8 mouse cellular contexts compared by ENCODE assay signal in the genomic region with DNA sequence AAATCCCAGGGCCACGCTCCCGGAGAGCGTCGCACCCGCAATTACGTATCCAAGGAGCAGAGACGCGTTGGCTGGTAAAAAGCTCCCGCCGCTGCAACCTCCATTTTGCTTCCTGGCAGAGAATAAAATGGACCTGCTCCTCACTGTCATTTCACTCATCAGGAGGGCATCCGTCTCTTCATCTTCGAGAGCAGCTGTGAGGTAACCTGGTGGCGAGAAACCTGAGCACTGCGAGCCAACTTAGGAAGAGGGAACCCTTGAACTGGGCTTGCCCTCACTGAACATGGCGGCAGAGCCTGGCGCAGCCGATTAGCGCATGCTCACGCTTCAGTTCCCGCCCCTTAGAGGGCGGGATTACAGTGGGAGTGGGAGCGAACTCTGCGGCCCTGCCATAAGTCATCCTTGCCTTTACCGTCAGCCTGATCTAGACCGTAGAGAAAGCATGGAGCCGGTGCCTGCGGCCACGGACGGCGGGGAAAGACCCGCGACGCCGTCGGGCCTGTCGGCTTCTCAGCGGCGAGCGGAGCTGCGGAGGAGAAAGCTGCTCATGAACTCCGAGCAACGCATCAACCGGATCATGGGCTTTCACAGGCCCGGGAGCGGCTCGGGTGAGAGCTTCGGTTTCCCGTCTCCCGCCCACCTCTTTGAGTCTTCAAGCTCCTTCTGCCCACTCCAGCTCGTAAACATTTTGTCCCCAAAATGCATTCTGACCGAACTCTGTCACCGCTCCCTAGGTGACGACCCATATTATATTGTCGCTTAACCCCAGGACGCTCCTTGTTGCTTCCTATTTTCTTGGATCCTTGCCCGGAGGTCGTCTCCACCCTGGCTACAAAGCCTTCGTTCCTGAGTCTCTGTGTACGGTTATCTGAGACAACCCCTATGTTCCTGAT. TPM values are rescaled to one million over a fixed set of nuclear protein-coding genes. Genes with fewer than 3 reads are reported as not detected.
DNase-seq lines count a peak whose midpoint lies in the region; ATAC-seq and TF ChIP-seq lines count a peak whose summit lies in the region.

A gene (plus strand): TSS at position 357 of the 893 bp plus-strand sequence.

- peak; percentile 94 for DNase-seq in 3T3-L1 (ENCODE audit: low read depth, low spot score)
- DNase-seq in adrenal gland, postnatal 4 days (ENCODE audit: low spot score in 2 of 2), result peak; percentile 52 to 80
- peak; percentile 96 for DNase-seq in embryonic facial prominence, embryonic 14.5 days (ENCODE audit: low spot score)
- peak; percentile 93 to 94 for DNase-seq in heart, adult 2 months
- peak; percentile 88 to 91 for DNase-seq in kidney, adult 8-10 months
- peak; percentile 86 to 90 for DNase-seq in spleen, postnatal 10 days (ENCODE audit: low spot score in 2 of 2)

- peak within 1 kb of the TSS; percentile 91 for H3K27ac ChIP-seq in embryonic facial prominence, embryonic 14.5 days (replicated peaks; ENCODE audit: low read depth, low read length)
- peak within 1 kb of the TSS; percentile 89 for H3K27ac ChIP-seq in heart, adult 2 months
- peak within 1 kb of the TSS; percentile 75 for H3K27ac ChIP-seq in limb, embryonic 13.5 days
- peak within 1 kb of the TSS; percentile 97 for H3K27ac ChIP-seq in midbrain, embryonic 16.5 days (ENCODE audit: low read length)

- no peaks in the 10 kb centered on the region for H3K9me3 ChIP-seq in embryonic facial prominence, embryonic 14.5 days (ENCODE audit: control insufficient read depth, low read length)
- no peaks in the 10 kb centered on the region for H3K9me3 ChIP-seq in limb, embryonic 13.5 days
- no peaks in the 10 kb centered on the region for H3K9me3 ChIP-seq in midbrain, embryonic 16.5 days (replicated peaks; ENCODE audit: control insufficient read depth, low read length, poor library complexity, severe bottlenecking)

- peak within 1 kb of the TSS; percentile 85 for H3K9ac ChIP-seq in embryonic facial prominence, embryonic 14.5 days (ENCODE audit: low read depth, low read length)
- peak within 1 kb of the TSS; percentile 96 for H3K9ac ChIP-seq in heart, adult 2 months (ENCODE audit: low read depth, low read length)
- H3K9ac ChIP-seq in limb, embryonic 13.5 days, result peak within 1 kb of the TSS; percentile 80
- H3K9ac ChIP-seq in midbrain, embryonic 16.5 days (ENCODE audit: low read depth, low read length), result peak within 1 kb of the TSS; percentile 85

- peak within 1 kb of the TSS; percentile 90 for H3K4me2 ChIP-seq in embryonic facial prominence, embryonic 14.5 days (ENCODE audit: low read depth, low read length)
- H3K4me2 ChIP-seq in limb, embryonic 13.5 days (replicated peaks), result peak within 1 kb of the TSS; percentile 87
- H3K4me2 ChIP-seq in midbrain, embryonic 16.5 days (ENCODE audit: low read length), result peak within 1 kb of the TSS; percentile 84

- no peaks in the 10 kb centered on the region for H3K27me3 ChIP-seq in embryonic facial prominence, embryonic 14.5 days (replicated peaks; ENCODE audit: control insufficient read depth, insufficient read depth, low read length)
- no peaks in the 10 kb centered on the region for H3K27me3 ChIP-seq in heart, adult 2 months (ENCODE audit: control insufficient read depth, insufficient read depth, low read length)
- H3K27me3 ChIP-seq in limb, embryonic 13.5 days, result no peaks in the 10 kb centered on the region
- H3K27me3 ChIP-seq in midbrain, embryonic 16.5 days (ENCODE audit: control insufficient read depth, insufficient read depth, low read depth, low read length), result no peaks in the 10 kb centered on the region

- ATAC-seq in embryonic facial prominence, embryonic 14.5 days (ENCODE audit: low read depth), result peak; percentile 99
- peak; percentile 98 for ATAC-seq in limb, embryonic 13.5 days (ENCODE audit: low FRiP score, low read depth)
- ATAC-seq in midbrain, embryonic 16.5 days, result peak; percentile 98

- peaks cover 17% of the 10 kb centered on the region for H3K4me1 ChIP-seq in embryonic facial prominence, embryonic 14.5 days (ENCODE audit: control insufficient read depth, insufficient read depth, low read length)
- H3K4me1 ChIP-seq in heart, adult 2 months (ENCODE audit: control insufficient read depth, insufficient read depth, low read length), result no peaks in the 10 kb centered on the region
- H3K4me1 ChIP-seq in limb, embryonic 13.5 days, result peaks cover 23% of the 10 kb centered on the region
- H3K4me1 ChIP-seq in midbrain, embryonic 16.5 days (ENCODE audit: control insufficient read depth, insufficient read depth, low read length), result peaks cover 30% of the 10 kb centered on the region

- under 1% methylated on average over 50 of the region's 59 CpGs for WGBS in embryonic facial prominence, embryonic 14.5 days
- under 1% methylated on average over 59 of the region's 59 CpGs for WGBS in heart, adult 2 months
- WGBS in limb, embryonic 13.5 days, result under 1% methylated on average over 59 of the region's 59 CpGs
- WGBS in midbrain, embryonic 16.5 days, result under 1% methylated on average over 59 of the region's 59 CpGs

- peaks cover 3% of the 10 kb centered on the region for H3K79me2 ChIP-seq in heart, adult 2 months (replicated peaks; ENCODE audit: control insufficient read depth, insufficient read depth, low read length)

- TF ChIP-seq EP300 in heart, adult 2 months (IDR thresholded peaks at IDR 0.05; ENCODE audit: insufficient read depth, low read depth, low read length), result 0 out of 2 replicates have a peak, but pooled peaks have one; percentile 25

- peaks cover 29% of the 10 kb centered on the region for H3K36me3 ChIP-seq in embryonic facial prominence, embryonic 14.5 days (ENCODE audit: control insufficient read depth, insufficient read depth, low read length)
- H3K36me3 ChIP-seq in heart, adult 2 months (ENCODE audit: control insufficient read depth, insufficient read depth, low read length), result peaks cover 6% of the 10 kb centered on the region
- H3K36me3 ChIP-seq in limb, embryonic 13.5 days, result peaks cover 29% of the 10 kb centered on the region
- peaks cover 9% of the 10 kb centered on the region for H3K36me3 ChIP-seq in midbrain, embryonic 16.5 days (ENCODE audit: control insufficient read depth, insufficient read depth, low read length)

- TF ChIP-seq POLR2A in heart, adult 2 months (IDR thresholded peaks at IDR 0.05; ENCODE audit: insufficient read depth, low read depth, low read length), result peak; percentile 85

- TF ChIP-seq CTCF in heart, adult 2 months (IDR thresholded peaks at IDR 0.05), result no peak

- H3K4me3 ChIP-seq in embryonic facial prominence, embryonic 14.5 days (ENCODE audit: low read depth, low read length), result peak within 1 kb of the TSS; percentile 78
- H3K4me3 ChIP-seq in heart, adult 2 months, result peak within 1 kb of the TSS; percentile 78
- H3K4me3 ChIP-seq in limb, embryonic 13.5 days, result peak within 1 kb of the TSS; percentile 70
- peak within 1 kb of the TSS; percentile 89 for H3K4me3 ChIP-seq in midbrain, embryonic 16.5 days (ENCODE audit: low read depth, low read length)

- intact Hi-C loops in heart, adult 2 months (cut with DNase I), result loop anchor here (2.0 kb wide), 2 partner anchors 22 to 52 kb away; a partner anchor contains a TSS

RNA-seq across cellular contexts. Expression of the gene that starts here (rescaled TPM):
- total RNA-seq in adrenal gland, postnatal 4 days (2021), result 10 to 100 TPM; 40.7 to 41.4 TPM
- 57.7 and 59.8 TPM in 2 replicates for polyA plus RNA-seq in embryonic facial prominence, embryonic 14.5 days (2014; fragmentation: Nextera tagmentation; extraction: Ambion mirVana)
- total RNA-seq in heart, adult 2 months (2021), result 10 to 100 TPM; 10.4 to 10.9 TPM
- polyA plus RNA-seq in heart, adult 2 months (2012; rRNA removed), result 11.7 and 14.9 TPM in 2 replicates
- 71.8 and 77.7 TPM in 2 replicates for polyA plus RNA-seq in limb, embryonic 13.5 days (2015; fragmentation: Nextera tagmentation; extraction: Ambion mirVana)
- 102 and 112 TPM in 2 replicates for polyA plus RNA-seq in midbrain, embryonic 16.5 days (2015; fragmentation: Nextera tagmentation; extraction: Ambion mirVana)

Comparison
In these comparisons a context has a peak if more than half of its experiments do, and no peak if none do; other contexts are left out.
1. Peak in every context shown above with its lines: DNase-seq, ATAC-seq, H3K4me3 ChIP-seq and H3K27ac ChIP-seq.